Mouse (Mus musculus): Measurements from ENCODE around the gene Slc10a6. TPM values are rescaled to one million over a fixed set of nuclear protein-coding genes. Genes with fewer than 3 reads are reported as not detected.

Gene Slc10a6
- polyA plus RNA-seq (2012; rRNA removed), result 0.07 and 0.25 TPM in 2 replicates

GRCm38 (mm10) chr5:103629111-103629764 lies at the start of gene Slc10a6:
Gene Slc10a6, minus strand, starts transcription at chr5:103629403.

DNA sequence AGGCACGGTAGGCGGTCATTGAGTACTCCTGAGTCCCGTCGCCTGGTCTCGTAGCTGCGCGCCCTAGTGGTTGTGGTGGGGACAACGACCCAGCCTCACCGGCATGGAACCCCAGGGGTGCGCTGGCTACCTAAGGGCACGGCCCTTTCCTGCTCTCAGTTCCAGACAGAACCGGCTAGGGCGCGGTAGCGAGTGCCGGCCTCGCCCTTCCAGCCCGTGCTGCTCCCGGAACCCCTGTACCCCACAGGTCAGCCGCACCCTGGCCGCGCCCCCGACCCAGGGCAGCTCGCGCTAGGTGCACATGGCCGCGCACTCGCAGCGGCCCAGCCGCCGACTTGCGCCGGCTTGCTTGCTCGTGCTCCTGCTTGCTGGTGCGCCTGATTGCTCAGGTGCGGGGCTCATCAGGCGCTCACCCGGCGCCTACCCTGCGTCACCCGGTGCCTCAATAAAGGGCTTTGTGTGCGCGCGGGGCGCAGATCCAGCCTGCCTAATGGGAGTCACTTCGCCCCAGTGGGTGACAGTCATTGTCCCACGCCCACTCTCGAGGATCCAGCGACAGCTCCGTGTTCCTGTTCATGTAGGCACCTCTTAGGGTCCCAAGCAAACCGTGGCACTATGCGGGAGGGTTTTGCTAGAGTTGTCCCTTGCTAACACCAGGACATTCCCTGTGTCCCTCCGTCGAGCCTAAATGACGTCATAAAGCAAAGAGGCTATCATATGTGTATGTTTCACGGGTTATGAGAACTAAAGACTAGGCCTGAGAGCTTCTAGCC lies 26.3 kb upstream of the Slc10a6 start, which contains the start of gene 1700016H13Rik:
Gene 1700016H13Rik, minus strand, starts transcription at position 665 of the 773 bp plus-strand sequence.

Other genes starting within 250 kb of the Slc10a6 start
- 15.1 and 17.0 TPM in 2 replicates for gene Ptpn13, start 204.2 kb downstream of the Slc10a6 start, polyA plus RNA-seq (2012; rRNA removed)
- gene 1700016H13Rik, start 26.6 kb upstream of the Slc10a6 start, polyA plus RNA-seq (2012; rRNA removed), result 0.11 and 0.38 TPM in 2 replicates
- 2.0 and 2.6 TPM in 2 replicates for gene Aff1, start 63.0 kb upstream of the Slc10a6 start, polyA plus RNA-seq (2012; rRNA removed)